Mouse (Mus musculus): ENCODE measurements at regions not wholly inside any gene's neighbourhood (a gene's known extent, or its start where the extent isn't known, plus 50 kb on each side); places are given as distances from the start of the nearest gene placed in this dataset.
"Not testable (repeated sequence)": the region's sequence is repeated elsewhere in the genome, so short reads cannot be mapped to it uniquely, and the experiment has no call there.

DNA sequence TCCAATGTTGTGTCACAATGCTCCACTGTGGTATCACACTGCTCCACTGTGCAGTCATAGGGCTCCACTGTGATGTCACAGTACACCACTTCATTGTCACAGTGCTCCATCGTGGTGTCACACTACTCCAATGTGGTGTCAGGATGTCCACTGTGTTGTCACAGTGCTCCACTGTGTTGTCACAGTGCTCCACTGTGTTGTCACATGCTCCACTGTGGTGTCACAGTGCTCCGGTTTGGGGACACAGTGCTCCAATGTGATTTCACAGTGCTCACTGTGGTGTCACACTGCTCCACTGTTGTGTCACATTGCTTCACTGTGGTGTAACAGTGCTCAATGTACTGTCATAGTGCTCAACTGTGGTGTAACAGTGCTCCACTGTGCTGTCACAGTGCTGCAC, 108.1 kb upstream of the Scaf8 start:
- Histone ChIP-seq H3K4me3 (no peak overlapping the region), H3K27ac (no peak overlapping the region), H3K27me3 (no peaks in the 10 kb centered on the region), H3K4me1 (no peaks in the 10 kb centered on the region), H3K9ac (no peak overlapping the region), H3K36me3 (ENCODE audit: poor library complexity, severe bottlenecking) (no peaks in the 10 kb centered on the region), H3K9me3 (replicated peaks) (peaks cover 80% of the 10 kb centered on the region), H3K4me2 (no peak overlapping the region)
- ATAC-seq = no peak; the same call in 1 of the 2 replicates
- 87% methylated on average over 2 of the region's 2 CpGs for WGBS

DNA sequence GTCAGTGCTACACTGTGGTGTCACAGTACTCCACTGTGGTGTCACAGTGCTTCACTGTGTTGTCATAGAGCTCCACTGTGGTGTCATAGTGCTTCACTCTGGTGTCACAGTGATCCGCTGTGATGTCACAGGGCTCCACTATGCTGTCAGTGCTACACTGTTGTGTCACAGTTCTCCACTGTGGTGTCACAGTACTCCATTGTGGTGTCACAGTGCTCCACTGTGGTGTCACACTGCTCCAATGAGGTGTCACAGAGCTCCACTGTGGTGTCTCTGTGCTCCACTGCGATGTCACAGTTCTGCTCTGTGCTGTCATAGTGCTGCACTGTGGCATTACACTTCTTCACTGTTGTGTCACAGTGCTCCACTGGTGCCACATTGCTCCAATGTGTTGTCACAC, 107.5 kb upstream of the Scaf8 start:
- no peaks in the 10 kb centered on the region for H3K36me3 ChIP-seq (ENCODE audit: poor library complexity, severe bottlenecking)
- no peak overlapping the region for H3K27ac ChIP-seq
- 60% methylated on average over 2 of the region's 2 CpGs for WGBS
- ATAC-seq = 0 out of 2 replicates have a peak, but pooled peaks have one; percentile 16
- no peak overlapping the region for H3K4me3 ChIP-seq
- H3K27me3 ChIP-seq = no peaks in the 10 kb centered on the region
- no peak overlapping the region for H3K9ac ChIP-seq
- no peak overlapping the region for H3K4me2 ChIP-seq
- H3K9me3 ChIP-seq (replicated peaks) = peaks cover 82% of the 10 kb centered on the region
- no peaks in the 10 kb centered on the region for H3K4me1 ChIP-seq

GRCm38 (mm10) chr17:3009939-3010338, 104.8 kb upstream of the Scaf8 start:
- Histone ChIP-seq H3K4me3 (no peak overlapping the region), H3K27ac (no peak overlapping the region), H3K36me3 (ENCODE audit: poor library complexity, severe bottlenecking) (no peaks in the 10 kb centered on the region), H3K9me3 (replicated peaks) (peaks cover 98% of the 10 kb centered on the region), H3K9ac (no peak overlapping the region), H3K4me1 (no peaks in the 10 kb centered on the region), H3K4me2 (no peak overlapping the region), H3K27me3 (no peaks in the 10 kb centered on the region)
- ATAC-seq = no peak
- WGBS = 58% methylated on average over 2 of the region's 2 CpGs

GRCm38 (mm10) chr17:3012045-3012444, 102.7 kb upstream of the Scaf8 start:
- no peaks in the 10 kb centered on the region for H3K36me3 ChIP-seq (ENCODE audit: poor library complexity, severe bottlenecking)
- no peaks in the 10 kb centered on the region for H3K27me3 ChIP-seq
- peaks cover 100% of the 10 kb centered on the region for H3K9me3 ChIP-seq (replicated peaks)
- no peaks in the 10 kb centered on the region for H3K4me1 ChIP-seq
- 63% methylated on average over 1 of the region's 1 CpGs for WGBS
- no peak overlapping the region for H3K4me2 ChIP-seq
- ATAC-seq = no peak
- H3K27ac ChIP-seq = no peak overlapping the region
- H3K4me3 ChIP-seq = no peak overlapping the region
- H3K9ac ChIP-seq = no peak overlapping the region

DNA sequence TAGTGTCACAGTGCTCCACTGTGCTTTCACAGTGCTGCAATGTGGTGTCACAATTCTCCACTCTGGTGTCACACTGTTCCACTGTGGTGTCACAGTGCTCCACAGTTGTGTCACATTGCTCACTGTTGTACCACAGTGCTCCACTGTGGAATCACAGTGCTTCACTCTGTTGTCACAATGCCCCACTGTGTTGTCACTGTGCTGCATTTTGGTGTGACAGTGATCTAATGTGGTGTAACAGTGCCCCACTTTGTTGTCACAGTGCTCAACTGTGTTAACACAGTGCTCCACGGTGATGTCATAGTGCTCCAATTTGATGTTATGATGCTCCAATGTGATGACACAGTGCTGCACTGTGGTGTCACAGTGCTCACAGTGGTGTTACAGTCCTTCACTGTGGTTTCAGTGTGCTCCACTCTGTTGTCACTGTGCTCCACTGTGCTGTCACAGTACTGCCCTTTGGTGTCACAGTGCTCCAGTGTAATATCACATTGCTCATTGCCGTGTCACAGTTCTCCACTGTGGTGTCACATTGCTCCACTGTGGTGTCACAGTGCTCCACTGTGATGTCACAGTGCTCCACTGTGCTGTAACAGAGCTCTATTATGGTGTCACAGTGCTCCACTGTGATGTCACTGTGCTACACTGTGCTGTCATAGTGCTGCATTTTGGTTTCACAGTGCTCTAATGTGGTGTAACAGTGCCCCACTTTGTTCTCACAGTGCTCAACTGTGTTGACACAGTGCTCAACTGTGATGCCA, 95.0 kb upstream of the Scaf8 start:
- Histone ChIP-seq H3K4me1 (no peaks in the 10 kb centered on the region), H3K4me3 (no peak overlapping the region), H3K27ac (no peak overlapping the region), H3K9ac (no peak overlapping the region), H3K27me3 (no peaks in the 10 kb centered on the region), H3K36me3 (ENCODE audit: poor library complexity, severe bottlenecking) (no peaks in the 10 kb centered on the region), H3K4me2 (no peak overlapping the region), H3K9me3 (replicated peaks) (peaks cover 83% of the 10 kb centered on the region)
- WGBS = 87% methylated on average over 2 of the region's 2 CpGs
- peak; percentile 73; the same call in 1 of the 2 replicates for ATAC-seq

DNA sequence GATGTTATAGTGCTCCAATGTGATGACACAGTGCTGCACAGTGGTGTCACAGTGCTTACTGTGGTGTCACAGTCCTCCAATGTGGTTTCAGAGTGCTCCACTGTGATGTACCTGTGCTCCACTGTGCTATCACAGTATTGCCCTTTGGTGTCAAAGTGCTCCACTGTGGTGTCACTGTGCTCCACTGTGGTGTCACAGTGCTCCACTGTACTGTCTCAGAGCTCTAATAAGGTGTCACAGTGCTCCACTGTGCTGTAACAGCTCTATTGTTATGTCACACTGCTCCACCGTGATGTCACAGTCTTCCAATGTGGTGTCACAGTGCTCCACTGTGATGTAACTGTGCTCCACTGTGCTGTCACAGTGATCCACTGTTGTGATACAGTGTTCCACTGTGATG, 94.4 kb upstream of the Scaf8 start:
- H3K9ac ChIP-seq = no peak overlapping the region
- ATAC-seq = peak; percentile 65; the same call in 1 of the 2 replicates
- H3K27ac ChIP-seq = no peak overlapping the region
- 82% methylated on average over 1 of the region's 1 CpGs for WGBS
- peaks cover 82% of the 10 kb centered on the region for H3K9me3 ChIP-seq (replicated peaks)
- H3K27me3 ChIP-seq = no peaks in the 10 kb centered on the region
- no peaks in the 10 kb centered on the region for H3K4me1 ChIP-seq
- no peaks in the 10 kb centered on the region for H3K36me3 ChIP-seq (ENCODE audit: poor library complexity, severe bottlenecking)
- H3K4me3 ChIP-seq = no peak overlapping the region
- H3K4me2 ChIP-seq = no peak overlapping the region

DNA sequence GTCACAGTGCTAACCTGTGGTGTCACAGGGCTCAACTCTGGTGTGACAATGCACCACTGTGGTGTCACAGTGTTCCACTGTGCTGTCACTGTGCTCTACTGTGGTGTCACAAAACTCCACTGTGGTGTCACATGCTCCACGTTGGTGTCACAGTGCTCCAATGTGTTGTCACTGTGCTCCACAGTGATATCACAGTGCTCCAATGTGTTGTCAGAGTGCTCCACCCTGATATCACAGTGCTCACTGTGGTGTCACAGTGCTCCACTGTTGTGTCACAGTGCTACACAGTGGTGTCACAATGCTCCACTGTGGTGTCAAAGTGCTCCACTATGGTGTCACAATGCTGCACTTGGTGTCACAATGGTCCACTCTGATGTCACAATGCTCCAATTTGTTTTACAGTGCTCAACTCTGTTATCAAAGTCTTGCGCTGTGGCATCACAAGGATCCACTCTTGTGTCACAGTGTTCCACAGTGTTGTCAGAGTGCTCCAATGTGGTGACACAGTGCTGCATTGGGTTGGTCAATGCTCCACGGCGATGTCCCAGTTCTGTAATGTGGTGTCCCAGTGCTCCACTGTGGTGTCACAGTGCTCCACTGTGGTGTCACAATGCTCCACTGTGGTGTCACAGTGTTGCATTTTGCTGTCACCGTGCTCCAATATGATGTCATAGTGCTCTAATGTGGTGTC, 92.4 kb upstream of the Scaf8 start:
- ATAC-seq = peak; percentile 48; the same call in 1 of the 2 replicates
- H3K9ac ChIP-seq = no peak overlapping the region
- no peak overlapping the region for H3K27ac ChIP-seq
- H3K9me3 ChIP-seq (replicated peaks) = peaks cover 76% of the 10 kb centered on the region
- no peaks in the 10 kb centered on the region for H3K4me1 ChIP-seq
- no peak overlapping the region for H3K4me3 ChIP-seq
- H3K4me2 ChIP-seq = no peak overlapping the region
- 82% methylated on average over 5 of the region's 5 CpGs for WGBS
- H3K27me3 ChIP-seq = no peaks in the 10 kb centered on the region
- no peaks in the 10 kb centered on the region for H3K36me3 ChIP-seq (ENCODE audit: poor library complexity, severe bottlenecking)

DNA sequence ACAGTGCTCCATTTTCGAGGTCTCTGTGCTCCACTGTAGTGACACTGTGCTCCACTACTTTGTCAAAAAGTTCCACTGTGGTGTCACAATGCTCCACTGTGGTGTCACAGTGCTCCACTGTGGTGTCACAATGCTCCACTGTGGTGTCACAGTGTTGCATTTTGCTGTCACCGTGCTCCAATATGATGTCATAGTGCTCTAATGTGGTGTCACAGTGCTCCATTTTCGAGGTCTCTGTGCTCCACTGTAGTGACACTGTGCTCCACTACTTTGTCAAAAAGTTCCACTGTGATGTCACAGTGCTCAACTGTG, 91.9 kb upstream of the Scaf8 start:
- not testable (repeated sequence) for H3K27ac ChIP-seq; H3K4me1 ChIP-seq; H3K4me2 ChIP-seq; H3K36me3 ChIP-seq (ENCODE audit: poor library complexity, severe bottlenecking); H3K27me3 ChIP-seq; H3K4me3 ChIP-seq; H3K9ac ChIP-seq
- peaks cover 75% of the 10 kb centered on the region for H3K9me3 ChIP-seq (replicated peaks)
- peak; percentile 63; the same call in 1 of the 2 replicates for ATAC-seq
- WGBS = 36% methylated on average over 3 of the region's 3 CpGs

DNA sequence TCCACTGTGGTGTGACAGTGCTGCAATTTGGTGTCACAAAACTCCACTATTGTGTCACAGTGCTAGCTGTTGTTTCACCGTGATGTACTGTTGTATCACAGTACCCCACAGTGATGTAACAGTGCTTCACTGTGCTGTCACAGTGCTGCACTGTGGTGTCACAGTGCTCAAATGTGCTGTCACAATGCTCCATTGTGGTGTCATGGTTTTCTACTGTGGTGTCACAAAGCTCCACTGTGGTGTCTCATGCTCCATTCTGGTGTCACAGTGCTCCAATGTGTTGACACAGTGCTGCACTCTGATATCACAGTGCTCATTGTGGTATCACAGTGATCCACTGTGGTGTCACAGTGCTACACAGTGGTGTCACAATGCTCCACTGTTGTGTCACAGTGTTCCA, 91.3 kb upstream of the Scaf8 start:
- H3K4me3 ChIP-seq = no peak overlapping the region
- peaks cover 75% of the 10 kb centered on the region for H3K9me3 ChIP-seq (replicated peaks)
- H3K4me2 ChIP-seq = no peak overlapping the region
- 97% methylated on average over 1 of the region's 1 CpGs for WGBS
- no peaks in the 10 kb centered on the region for H3K4me1 ChIP-seq
- no peaks in the 10 kb centered on the region for H3K36me3 ChIP-seq (ENCODE audit: poor library complexity, severe bottlenecking)
- no peak overlapping the region for H3K9ac ChIP-seq
- no peak overlapping the region for H3K27ac ChIP-seq
- ATAC-seq = no peak
- H3K27me3 ChIP-seq = no peaks in the 10 kb centered on the region

GRCm38 (mm10) chr17:3026859-3027258, 87.9 kb upstream of the Scaf8 start:
- H3K9me3 ChIP-seq (replicated peaks) = peaks cover 76% of the 10 kb centered on the region
- not testable (repeated sequence) for H3K9ac ChIP-seq; H3K4me3 ChIP-seq; H3K4me1 ChIP-seq; H3K27me3 ChIP-seq; H3K27ac ChIP-seq; H3K4me2 ChIP-seq; ATAC-seq; H3K36me3 ChIP-seq (ENCODE audit: poor library complexity, severe bottlenecking)
- 57% methylated on average over 1 of the region's 1 CpGs for WGBS

GRCm38 (mm10) chr17:3027376-3027775, 87.4 kb upstream of the Scaf8 start:
- Histone ChIP-seq H3K4me3 (no peak overlapping the region), H3K4me1 (no peaks in the 10 kb centered on the region), H3K9ac (no peak overlapping the region), H3K4me2 (no peak overlapping the region), H3K27me3 (no peaks in the 10 kb centered on the region), H3K9me3 (replicated peaks) (peaks cover 75% of the 10 kb centered on the region), H3K36me3 (ENCODE audit: poor library complexity, severe bottlenecking) (no peaks in the 10 kb centered on the region), H3K27ac (no peak overlapping the region)
- no peak for ATAC-seq
- 76% methylated on average over 4 of the region's 4 CpGs for WGBS

DNA sequence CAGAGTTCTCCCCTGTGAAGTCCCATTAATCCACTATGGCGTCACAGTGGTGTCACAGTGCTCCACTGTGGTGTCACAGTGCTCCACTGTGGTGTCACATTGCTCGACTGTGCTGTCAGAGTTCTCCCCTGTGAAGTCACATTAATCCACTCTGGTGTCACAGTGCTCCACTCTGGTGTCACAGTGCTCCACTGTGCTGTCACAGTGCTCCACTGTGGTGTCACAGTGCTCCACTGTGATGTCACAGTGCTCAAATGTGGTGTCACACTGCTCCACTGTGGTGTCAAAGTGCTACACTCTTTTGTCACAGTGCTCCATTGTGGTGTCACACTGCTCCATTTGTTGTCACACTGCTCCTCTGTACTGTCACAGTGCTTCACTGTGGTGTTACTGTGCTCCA, 85.0 kb upstream of the Scaf8 start:
- not testable (repeated sequence) for H3K4me1 ChIP-seq; H3K27ac ChIP-seq; H3K4me3 ChIP-seq; H3K27me3 ChIP-seq; H3K9ac ChIP-seq; H3K4me2 ChIP-seq; H3K36me3 ChIP-seq (ENCODE audit: poor library complexity, severe bottlenecking)
- 66% methylated on average over 2 of the region's 2 CpGs for WGBS
- H3K9me3 ChIP-seq (replicated peaks) = peaks cover 73% of the 10 kb centered on the region
- peak; percentile 63 for ATAC-seq

GRCm38 (mm10) chr17:3035099-3035498, 79.7 kb upstream of the Scaf8 start:
- Histone ChIP-seq H3K9ac (no peak overlapping the region), H3K4me1 (no peaks in the 10 kb centered on the region), H3K9me3 (replicated peaks) (peaks cover 57% of the 10 kb centered on the region), H3K27ac (no peak overlapping the region), H3K36me3 (ENCODE audit: poor library complexity, severe bottlenecking) (no peaks in the 10 kb centered on the region), H3K4me3 (no peak overlapping the region), H3K4me2 (no peak overlapping the region), H3K27me3 (no peaks in the 10 kb centered on the region)
- 66% methylated on average over 2 of the region's 2 CpGs for WGBS
- no peak for ATAC-seq
